Mouse (Mus musculus) cerebellum, adult 2 months (tissue): Measurements from ENCODE around the gene Rhd. TPM values are rescaled to one million over a fixed set of nuclear protein-coding genes. Genes with fewer than 3 reads are reported as not detected.
"Not testable (repeated sequence)": the region's sequence is repeated elsewhere in the genome, so short reads cannot be mapped to it uniquely, and the experiment has no call there.

Source experiments
- DNase-seq, 2 experiments: peaks; one replicate each; pipeline ENCODE4 v3.0.0; 2021
- H3K27ac ChIP-seq: fragments of 200-500 bp; 2 replicates; pipeline ENCODE4 v1.5.1; 2012; ENCODE audit warnings: low read length, control low read depth, inconsistent platforms; ENCODE audit not compliant: insufficient read depth
- H3K27me3 ChIP-seq: fragments of 200-500 bp; 2 replicates; pipeline ENCODE4 v1.6.1; 2012; ENCODE audit warnings: inconsistent platforms, mild to moderate bottlenecking, low read length, moderate library complexity; ENCODE audit not compliant: control insufficient read depth, insufficient read depth
- H3K4me1 ChIP-seq: fragments of 200-500 bp; 2 replicates; pipeline ENCODE4 v1.6.1; 2011; ENCODE audit warnings: low read length; ENCODE audit not compliant: control insufficient read depth, insufficient read depth
- H3K4me3 ChIP-seq: fragments of 200-500 bp; replicated peaks from 2 replicates; pipeline ENCODE3; 2011; ENCODE audit warnings: mild to moderate bottlenecking, low read depth, low read length, control low read depth; ENCODE audit not compliant: insufficient read depth
- CTCF ChIP-seq: fragments of 200-500 bp; IDR thresholded peaks from 2 replicates; pipeline ENCODE4 v1.5.1; 2011; ENCODE audit warnings: low read depth, mild to moderate bottlenecking, control low read depth, low read length, moderate library complexity, borderline replicate concordance; ENCODE audit not compliant: insufficient read depth
- POLR2A ChIP-seq: fragments of 200-500 bp; IDR thresholded peaks from 2 replicates; pipeline ENCODE4 v1.6.1; 2011; ENCODE audit warnings: low read length, control low read depth, borderline replicate concordance; ENCODE audit not compliant: insufficient read depth
- WGBS: fragments of 180-500 bp; shearing (Covaris S2); methylation state at CpG from one replicate; pipeline ENCODE4 v1.1.7; 2018; 5-methylcytosine and 5-hydroxymethylcytosine counted together
- polyA plus RNA-seq: library from polyadenylated mRNA; depleted of rRNA; stranded (reverse); fragments of >200 nt; gene quantifications from 2 replicates; pipeline ENCODE4 v1.2.3, GENCODE M21; 2012; rRNA removed

Gene Rhd
- polyA plus RNA-seq: 1.0 and 1.1 TPM in 2 replicates

DNA sequence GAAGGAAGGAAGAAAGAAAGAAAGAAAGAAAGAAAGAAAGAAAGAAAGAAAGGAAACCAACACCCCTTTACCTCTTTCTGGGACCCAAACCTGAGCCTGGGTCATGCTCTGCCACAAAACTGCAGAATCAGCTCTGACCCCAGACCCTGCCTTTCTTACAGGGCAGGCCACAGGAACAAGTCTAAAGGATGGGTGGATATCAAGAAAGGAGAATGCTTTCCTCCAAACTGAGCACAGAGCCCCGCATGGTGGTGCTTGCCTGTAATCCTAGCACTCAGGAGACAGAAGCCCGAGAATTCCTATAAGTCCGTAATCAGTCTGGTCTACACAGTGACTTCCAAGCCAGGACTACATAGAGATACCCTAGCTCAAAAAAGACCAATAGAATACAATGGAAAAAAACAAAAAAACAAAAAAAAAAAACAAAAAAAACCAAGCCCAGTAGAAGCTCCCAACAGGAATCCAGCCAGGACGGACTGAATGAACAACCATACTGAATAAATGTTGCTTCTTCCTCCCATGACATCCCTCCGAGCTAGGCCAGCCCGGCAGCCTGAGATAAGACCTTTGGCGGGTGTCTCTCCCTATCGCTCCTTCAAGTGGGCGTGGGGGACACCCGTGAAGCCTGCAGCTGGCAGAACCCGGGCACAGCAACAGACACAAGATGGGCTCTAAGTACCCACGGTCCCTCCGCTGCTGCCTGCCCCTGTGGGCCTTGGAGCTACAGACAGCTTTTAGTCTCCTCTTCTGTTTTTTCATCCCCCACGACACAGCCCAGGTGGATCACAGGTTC lies at the start of gene Rhd:
Rhd (plus strand) TSS at position 600 of the 793 bp plus-strand sequence.
- TF ChIP-seq CTCF: no peak
- no peak for TF ChIP-seq POLR2A
- no peak within 1 kb of the TSS for H3K27ac ChIP-seq
- H3K4me3 ChIP-seq: no peak within 1 kb of the TSS
- H3K27me3 ChIP-seq: no peaks in the 10 kb centered on the region
- DNase-seq: no peak
- no peaks in the 10 kb centered on the region for H3K4me1 ChIP-seq
- 67% methylated on average over 14 of the region's 14 CpGs for WGBS

DNA sequence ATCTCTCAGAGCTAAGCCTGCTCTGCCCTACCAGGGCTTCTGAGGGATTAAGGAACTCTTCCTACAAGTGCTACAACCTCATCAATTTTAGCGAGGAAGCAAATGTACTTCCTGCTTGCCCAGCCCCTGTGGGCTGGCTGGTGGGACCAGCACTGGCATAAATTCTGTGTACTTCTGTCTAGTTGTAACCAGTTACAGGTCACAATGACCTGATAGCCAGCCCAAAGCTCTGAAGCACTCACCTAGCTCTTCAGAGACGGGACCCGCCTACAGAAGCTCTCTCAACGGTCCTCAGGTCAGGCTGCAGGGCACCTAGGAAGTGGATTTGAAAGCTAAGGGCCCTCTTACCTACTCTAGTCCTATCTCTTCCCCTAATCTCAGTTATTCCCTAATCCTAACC lies 46.6 kb upstream of the Rhd start:
- WGBS: 86% methylated on average over 4 of the region's 4 CpGs
- TF ChIP-seq POLR2A (no peak), CTCF (no peak)
- Histone ChIP-seq H3K27me3 (no peaks in the 10 kb centered on the region), H3K4me3 (no peak overlapping the region), H3K4me1 (peaks cover 6% of the 10 kb centered on the region; the same call in 1 of the 2 replicates), H3K27ac (no peak overlapping the region)
- no peak for DNase-seq

DNA sequence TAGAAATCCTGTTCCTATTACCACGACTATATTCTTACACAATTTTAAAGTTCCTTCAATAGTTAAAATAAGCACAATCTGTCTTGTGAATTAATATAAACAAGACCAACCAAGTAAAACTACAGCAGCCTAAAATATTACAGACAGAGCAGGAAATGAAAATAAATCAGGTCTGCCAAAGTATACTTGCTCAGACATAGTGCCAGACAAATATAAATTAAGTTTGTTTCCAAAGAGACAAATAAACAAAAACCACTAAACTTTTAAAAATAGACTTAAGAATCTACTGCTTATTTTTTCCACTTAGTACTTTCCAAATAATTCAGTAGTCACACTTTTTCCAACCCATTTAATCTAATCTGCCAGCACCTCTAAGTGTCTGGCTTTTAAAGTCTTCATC lies 43.3 kb upstream of the Rhd start:
- WGBS: 86% methylated on average over 1 of the region's 1 CpGs
- TF ChIP-seq POLR2A (no peak), CTCF (no peak)
- no peak overlapping the region for H3K27ac ChIP-seq

DNA sequence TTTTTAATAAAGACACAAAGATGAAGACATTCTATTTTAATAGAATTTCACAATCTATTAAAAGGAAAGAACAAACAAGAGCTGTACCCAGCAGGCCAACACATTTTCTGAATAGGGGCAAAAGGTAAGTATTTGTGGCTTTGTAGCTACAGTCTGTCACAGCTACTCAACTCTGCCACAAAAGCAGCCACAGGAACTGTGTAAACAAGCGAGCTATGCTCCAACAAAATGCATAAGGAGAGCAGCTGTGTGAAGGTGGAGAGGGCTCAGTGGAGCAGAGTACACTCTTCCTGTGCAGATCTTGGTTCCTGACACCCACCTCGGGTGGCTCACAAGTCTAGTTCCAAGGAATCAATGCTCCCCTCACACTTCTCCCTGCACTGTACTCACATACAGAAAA lies 40.8 kb upstream of the Rhd start:
- DNase-seq: no peak
- no peak for TF ChIP-seq CTCF
- TF ChIP-seq POLR2A: no peak
- Histone ChIP-seq H3K27me3 (no peaks in the 10 kb centered on the region), H3K4me1 (no peaks in the 10 kb centered on the region), H3K4me3 (no peak overlapping the region), H3K27ac (no peak overlapping the region)
- WGBS: 60% methylated on average over 2 of the region's 2 CpGs

More for the DNA sequence above, 43.3 kb upstream of the Rhd start:
- Histone ChIP-seq H3K4me1 (no peaks in the 10 kb centered on the region), H3K4me3 (no peak overlapping the region), H3K27me3 (no peaks in the 10 kb centered on the region)
- DNase-seq: no peak

DNA sequence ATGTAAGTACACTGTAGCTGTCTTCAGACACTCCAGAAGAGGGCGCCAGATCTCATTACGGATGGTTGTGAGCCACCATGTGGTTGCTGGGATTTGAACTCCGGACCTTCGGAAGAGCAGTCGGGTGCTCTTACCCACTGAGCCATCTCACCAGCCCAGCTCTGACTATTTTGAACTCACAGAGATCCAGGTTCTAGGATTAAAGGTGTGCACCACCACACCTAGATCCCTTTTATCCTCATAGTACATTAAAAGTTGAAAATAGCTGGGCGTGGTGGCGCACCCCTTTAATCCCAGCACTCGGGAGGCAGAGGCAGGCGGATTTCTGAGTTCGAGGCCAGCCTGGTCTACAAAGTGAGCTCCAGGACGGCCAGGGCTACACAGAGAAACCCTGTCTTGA lies 38.5 kb upstream of the Rhd start:
- not testable (repeated sequence) for H3K4me1 ChIP-seq, H3K4me3 ChIP-seq, H3K27me3 ChIP-seq, H3K27ac ChIP-seq, DNase-seq
- WGBS: 95% methylated on average over 11 of the region's 11 CpGs

DNA sequence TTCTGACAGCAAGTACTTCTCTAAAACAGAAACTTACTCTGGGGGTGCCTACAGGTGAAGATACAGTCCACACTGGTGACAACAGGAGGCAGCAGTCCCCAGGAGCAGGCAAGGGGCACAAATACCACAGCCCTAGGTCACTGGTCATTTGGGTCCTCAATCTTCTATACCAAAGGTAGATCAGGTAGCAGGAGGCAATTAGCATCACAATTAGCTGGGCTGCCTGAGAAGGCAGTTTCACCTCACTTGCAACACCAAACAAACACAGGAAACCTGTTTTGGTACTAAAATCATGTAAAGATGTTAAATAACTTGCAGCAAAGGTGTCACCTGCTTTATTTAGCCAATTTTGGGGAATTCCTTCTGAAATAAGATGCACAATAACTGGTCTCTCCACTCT lies 38.0 kb upstream of the Rhd start:
- Histone ChIP-seq H3K27ac (no peak overlapping the region), H3K27me3 (no peaks in the 10 kb centered on the region), H3K4me1 (no peaks in the 10 kb centered on the region), H3K4me3 (no peak overlapping the region)
- no peak for TF ChIP-seq POLR2A
- no peak for TF ChIP-seq CTCF
- no peak for DNase-seq

DNA sequence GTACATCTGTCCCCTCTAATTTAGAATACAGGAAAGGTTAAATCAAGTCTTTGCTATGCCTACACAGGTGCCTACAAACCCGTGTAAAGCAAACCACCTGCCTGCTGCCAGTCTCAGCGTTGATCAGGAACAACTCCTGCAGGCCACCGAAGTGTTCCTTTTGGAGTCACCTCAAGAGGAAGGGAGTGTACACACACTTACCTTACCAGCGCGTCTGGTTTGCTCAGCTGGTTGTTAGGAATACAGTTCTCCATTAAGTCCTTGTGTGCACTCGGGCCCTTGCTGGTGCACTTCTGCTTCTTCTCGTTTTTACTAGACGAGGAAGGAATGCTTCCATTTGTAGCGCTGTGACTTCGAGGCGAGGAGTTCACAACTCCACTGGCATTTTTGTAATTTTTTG lies 36.5 kb upstream of the Rhd start:
- WGBS: 89% methylated on average over 11 of the region's 11 CpGs
- no peak for DNase-seq
- Histone ChIP-seq H3K27me3 (no peaks in the 10 kb centered on the region), H3K4me1 (no peaks in the 10 kb centered on the region), H3K27ac (no peak overlapping the region), H3K4me3 (no peak overlapping the region)
- TF ChIP-seq CTCF (no peak), POLR2A (no peak)

DNA sequence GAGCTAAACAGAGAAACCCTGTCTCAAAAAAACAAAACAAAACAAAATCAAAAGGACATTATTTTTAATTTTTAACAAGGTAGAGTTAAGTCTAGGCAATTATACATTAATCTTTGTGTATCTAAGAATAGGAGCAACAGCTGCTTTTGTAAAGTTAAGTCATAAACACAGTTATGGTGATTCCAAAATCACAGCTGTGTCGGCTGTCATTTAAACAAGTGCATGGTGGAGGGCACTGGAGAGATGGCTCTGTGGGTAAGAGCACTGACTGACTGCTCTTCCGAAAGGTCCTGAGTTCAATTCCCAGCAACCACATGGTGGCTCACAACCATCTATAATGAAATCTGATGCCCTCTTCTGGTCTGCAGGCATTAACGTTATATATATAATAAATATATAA lies 32.4 kb upstream of the Rhd start:
- no peaks in the 10 kb centered on the region for H3K27me3 ChIP-seq
- H3K27ac ChIP-seq: no peak overlapping the region
- 87% methylated on average over 3 of the region's 3 CpGs for WGBS
- DNase-seq: no peak
- TF ChIP-seq POLR2A: no peak
- no peak for TF ChIP-seq CTCF
- no peaks in the 10 kb centered on the region for H3K4me1 ChIP-seq
- no peak overlapping the region for H3K4me3 ChIP-seq
